Mouse (Mus musculus) heart, postnatal 0 days (tissue): ENCODE measurements around the gene Orc6. TPM values are rescaled to one million over a fixed set of nuclear protein-coding genes. Genes with fewer than 3 reads are reported as not detected.

Experiments
- ATAC-seq: fragments of 200-750 bp; cut with Nextera tagmentation; 2 replicates; pipeline ENCODE4 v1.8.0; 2017; ENCODE audit warnings: low read depth, moderate number of reproducible peaks, moderate library complexity; ENCODE audit not compliant: insufficient read depth
- DNase-seq: peaks from one replicate; pipeline ENCODE4 v3.0.0-alpha.2; 2016; ENCODE audit warnings: low spot score
- H3K27ac ChIP-seq: fragments of 300-500 bp; sonication (generic); 2 replicates; pipeline ENCODE4 v1.5.1; 2014; ENCODE audit warnings: low read depth, mild to moderate bottlenecking
- H3K27me3 ChIP-seq: fragments of 300-500 bp; sonication (generic); 2 replicates; pipeline ENCODE4 v1.6.1; 2014; ENCODE audit warnings: low read length, mixed read lengths; ENCODE audit not compliant: control insufficient read depth, insufficient read depth
- H3K36me3 ChIP-seq: fragments of 300-500 bp; sonication (generic); replicated peaks from 2 replicates; pipeline ENCODE4 v1.6.1; 2014; ENCODE audit warnings: low read length, mixed read lengths; ENCODE audit not compliant: control insufficient read depth, insufficient read depth
- H3K4me1 ChIP-seq: fragments of 300-500 bp; sonication (generic); 2 replicates; pipeline ENCODE4 v1.6.1; 2014; ENCODE audit warnings: antibody characterized with exemption; ENCODE audit not compliant: control insufficient read depth, insufficient read depth
- H3K4me2 ChIP-seq: fragments of 300-500 bp; sonication (generic); 2 replicates; pipeline ENCODE4 v1.6.1; 2014; ENCODE audit warnings: low read depth, mild to moderate bottlenecking, low read length, moderate library complexity
- H3K4me3 ChIP-seq: fragments of 300-500 bp; sonication (generic); 2 replicates; pipeline ENCODE4 v1.5.1; 2014; ENCODE audit warnings: low read depth, low read length
- H3K9ac ChIP-seq: fragments of 300-500 bp; sonication (generic); replicated peaks from 2 replicates; pipeline ENCODE4 v1.6.1; 2014; ENCODE audit warnings: low read depth, low read length, mixed read lengths
- H3K9me3 ChIP-seq: fragments of 300-500 bp; sonication (generic); replicated peaks from 2 replicates; pipeline ENCODE4 v1.6.1; 2016; ENCODE audit warnings: low read length; ENCODE audit not compliant: control insufficient read depth
- CTCF ChIP-seq: IDR thresholded peaks from 2 replicates; pipeline ENCODE4 v1.5.1; 2016; ENCODE audit warnings: antibody characterized with exemption, control low read depth, low read depth
- EP300 ChIP-seq: IDR thresholded peaks from 2 replicates; pipeline ENCODE4 v1.6.1; 2016; ENCODE audit warnings: antibody characterized with exemption, low read depth
- WGBS: fragments of 180-500 bp; shearing (Covaris S2); extraction: QIAGEN DNeasy Blood & Tissue Kit; methylation state at CpG from one replicate; pipeline ENCODE4 v1.1.7; 2014; 5-methylcytosine and 5-hydroxymethylcytosine counted together
- polyA plus RNA-seq: library from polyadenylated mRNA; unstranded; fragments of >200 nt; fragmentation: Nextera tagmentation; extraction: Ambion mirVana; gene quantifications from 2 replicates; pipeline ENCODE4 v1.2.1, GENCODE M21; 2015
- total RNA-seq: library from RNA; depleted of rRNA; stranded (reverse); fragments of >200 nt; gene quantifications from 2 replicates; pipeline ENCODE4 v1.2.3, GENCODE M21; 2014; ENCODE audit warnings: low replicate concordance; rRNA removed

Orc6 gene
- total and polyA plus RNA-seq, 2 experiments from 2014 or later, result 23.3 to 25.7 TPM

- Histone ChIP-seq H3K4me3 (no peak overlapping the region), H3K4me2 (no peak overlapping the region), H3K27me3 (no peaks in the 10 kb centered on the region), H3K4me1 (no peaks in the 10 kb centered on the region), H3K9ac (no peak overlapping the region), H3K36me3 (peaks cover 67% of the 10 kb centered on the region), H3K27ac (no peak overlapping the region), H3K9me3 (no peaks in the 10 kb centered on the region)
- 77% methylated on average over 5 of the region's 5 CpGs for WGBS
- DNase-seq (no peak), ATAC-seq (no peak)
- no peak for TF ChIP-seq EP300
- no peak for TF ChIP-seq CTCF
These were observed 40.6 kb downstream of the Orc6 start for GRCm38 (mm10) chr8:85339871-85340573.

GRCm38 (mm10) chr8:85353287-85353686 lies 53.9 kb downstream of the Orc6 start:
- ATAC-seq (no peak), DNase-seq (no peak)
- WGBS, result 83% methylated on average over 4 of the region's 4 CpGs
- no peaks in the 10 kb centered on the region for H3K9me3 ChIP-seq
- H3K4me1 ChIP-seq, result 0 out of 2 replicates have a peak, but pooled peaks cover 4% of the 10 kb centered on the region
- H3K27me3 ChIP-seq, result no peaks in the 10 kb centered on the region
- no peak overlapping the region for H3K9ac ChIP-seq
- no peak overlapping the region for H3K27ac ChIP-seq
- H3K4me2 ChIP-seq, result no peak overlapping the region
- H3K4me3 ChIP-seq, result no peak overlapping the region
- TF ChIP-seq CTCF (no peak), EP300 (no peak)
- peaks cover 75% of the 10 kb centered on the region for H3K36me3 ChIP-seq

Other genes with a start within 250 kb of the Orc6 start
- gene Fbxw9, start 239.6 kb upstream of the Orc6 start, total RNA-seq, result 29.1 and 32.6 TPM in 2 replicates
- gene Fbxw9, start 239.6 kb upstream of the Orc6 start, polyA plus RNA-seq, result 16.2 and 16.5 TPM in 2 replicates
- not detected in 2 replicates for gene Gm5741, start 231.7 kb upstream of the Orc6 start, total RNA-seq
- gene Gm5741, start 231.7 kb upstream of the Orc6 start, polyA plus RNA-seq, result not detected in 2 replicates
- gene Dhps, start 227.9 kb upstream of the Orc6 start, total RNA-seq, result 25.9 and 48.2 TPM in 2 replicates
- gene Dhps, start 227.9 kb upstream of the Orc6 start, polyA plus RNA-seq, result 45.0 and 48.3 TPM in 2 replicates
- 101 and 116 TPM in 2 replicates for gene Wdr83os, start 218.9 kb upstream of the Orc6 start, total RNA-seq
- 99.8 and 103 TPM in 2 replicates for gene Wdr83os, start 218.9 kb upstream of the Orc6 start, polyA plus RNA-seq
- gene Wdr83, start 218.3 kb upstream of the Orc6 start, total RNA-seq, result 16.2 and 31.0 TPM in 2 replicates
- 38.8 and 42.9 TPM in 2 replicates for gene Wdr83, start 218.3 kb upstream of the Orc6 start, polyA plus RNA-seq
- gene Man2b1, start 216.4 kb upstream of the Orc6 start, total RNA-seq, result 47.2 and 87.1 TPM in 2 replicates
- 24.0 and 24.9 TPM in 2 replicates for gene Man2b1, start 216.4 kb upstream of the Orc6 start, polyA plus RNA-seq
- 0.15 TPM in 1 of 2 replicates, not detected in the other for gene Zfp791, start 176.5 kb upstream of the Orc6 start, total RNA-seq
- 0.97 and 1.2 TPM in 2 replicates for gene Zfp791, start 176.5 kb upstream of the Orc6 start, polyA plus RNA-seq
- not detected in 2 replicates for gene Cks1brt, start 147.7 kb upstream of the Orc6 start, total RNA-seq
- gene Cks1brt, start 147.7 kb upstream of the Orc6 start, polyA plus RNA-seq, result not detected in 2 replicates
- gene Olfr371, start 73.6 kb upstream of the Orc6 start, total RNA-seq, result not detected in 2 replicates
- not detected in 2 replicates for gene Olfr371, start 73.6 kb upstream of the Orc6 start, polyA plus RNA-seq
- 71.5 and 77.2 TPM in 2 replicates for gene Vps35, start 170 bp downstream of the Orc6 start, total RNA-seq
- gene Vps35, start 170 bp downstream of the Orc6 start, polyA plus RNA-seq, result 82.3 and 82.5 TPM in 2 replicates
- 398 and 403 TPM in 2 replicates for gene Mylk3, start 86.7 kb downstream of the Orc6 start, total RNA-seq
- gene Mylk3, start 86.7 kb downstream of the Orc6 start, polyA plus RNA-seq, result 321 and 340 TPM in 2 replicates
- 23.8 and 27.6 TPM in 2 replicates for gene 4921524J17Rik, start 133.2 kb downstream of the Orc6 start, total RNA-seq
- 67.6 and 75.7 TPM in 2 replicates for gene 4921524J17Rik, start 133.2 kb downstream of the Orc6 start, polyA plus RNA-seq
- gene Gpt2, start 192.9 kb downstream of the Orc6 start, total RNA-seq, result 16.3 and 25.1 TPM in 2 replicates
- gene Gpt2, start 192.9 kb downstream of the Orc6 start, polyA plus RNA-seq, result 5.9 and 6.7 TPM in 2 replicates